ENCODE assay signal across 9 mouse cellular contexts in the genomic region with DNA sequence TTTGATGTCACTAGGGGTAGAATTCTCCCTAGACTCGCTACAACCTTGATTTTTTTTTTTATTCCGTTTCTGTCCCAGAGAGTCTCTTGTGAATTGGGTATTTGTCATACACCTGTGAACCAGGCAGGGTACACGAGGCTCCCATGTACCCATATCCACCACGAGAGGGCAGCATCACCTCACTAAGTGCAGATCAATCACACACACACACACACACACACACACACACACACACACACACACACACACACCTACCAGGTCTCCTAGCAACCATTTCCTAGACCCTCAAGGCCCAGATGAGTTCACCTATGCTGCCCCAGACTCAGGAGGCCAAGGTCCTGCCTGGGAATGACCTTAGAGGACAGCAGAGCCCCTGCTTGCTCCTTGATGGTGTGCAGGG.
DNase-seq lines count a peak whose midpoint lies in the region; ATAC-seq and TF ChIP-seq lines count a peak whose summit lies in the region.
"Had no signal": no experiment of that assay in that cellular context is flagged by ENCODE, and none has a peak within 500 bp of the region (broad histone marks: within the 10 kb centered on the region; RNA-seq: fewer than 3 reads in every experiment).

No protein-coding gene starts in this region.

- no peaks in the 10 kb centered on the region for H3K27me3 ChIP-seq in heart, adult 2 months (ENCODE audit: control insufficient read depth, insufficient read depth, low read length)
- peaks cover 38% of the 10 kb centered on the region for H3K27me3 ChIP-seq in heart, embryonic 10.5 days (ENCODE audit: insufficient read depth, poor library complexity, severe bottlenecking)
- no peaks in the 10 kb centered on the region for H3K27me3 ChIP-seq in embryonic facial prominence, embryonic 14.5 days (replicated peaks; ENCODE audit: control insufficient read depth, insufficient read depth, low read length)

- H3K4me2 ChIP-seq in embryonic facial prominence, embryonic 14.5 days (ENCODE audit: low read depth, low read length) = no peak overlapping the region
- H3K4me2 ChIP-seq: liver, embryonic 13.5 days had no signal

- peaks cover 12% of the 10 kb centered on the region for H3K4me1 ChIP-seq in heart, adult 2 months (ENCODE audit: control insufficient read depth, insufficient read depth, low read length)
- peaks cover 54% of the 10 kb centered on the region for H3K4me1 ChIP-seq in heart, embryonic 10.5 days
- H3K4me1 ChIP-seq in embryonic facial prominence, embryonic 14.5 days (ENCODE audit: control insufficient read depth, insufficient read depth, low read length) = peaks cover 29% of the 10 kb centered on the region

- no peak overlapping the region for H3K9ac ChIP-seq in heart, adult 2 months (ENCODE audit: low read depth, low read length)
- no peak overlapping the region for H3K9ac ChIP-seq in embryonic facial prominence, embryonic 14.5 days (ENCODE audit: low read depth, low read length)
- H3K9ac ChIP-seq: liver, embryonic 13.5 days had no signal

- intact Hi-C loops in heart, adult 2 months (cut with DNase I) = loop anchor here (1.0 to 5.0 kb wide), 2 partner anchors 204 to 647 kb away; no protein-coding TSS in a partner anchor
- intact Hi-C loops in left cerebral cortex, postnatal 4 days (cut with DNase I) = loop anchor here (1.0 to 10.0 kb wide), 3 partner anchors 195 to 650 kb away; partner anchors contain the start of gene Olfm1

- WGBS in heart, adult 2 months = 2% methylated on average over 4 of the region's 4 CpGs
- whole genome bisulfite sequencing in heart, embryonic 10.5 days = 6% methylated on average over 4 of the region's 4 CpGs
- 3% methylated on average over 4 of the region's 4 CpGs for WGBS in embryonic facial prominence, embryonic 14.5 days

- peak; percentile 59 for TF ChIP-seq CTCF in heart, adult 2 months (IDR thresholded peaks at IDR 0.05)

- H3K9me3 ChIP-seq in heart, embryonic 10.5 days = no peaks in the 10 kb centered on the region
- H3K9me3 ChIP-seq in embryonic facial prominence, embryonic 14.5 days (ENCODE audit: control insufficient read depth, low read length) = no peaks in the 10 kb centered on the region
- H3K9me3 ChIP-seq: liver, embryonic 13.5 days had no signal

- H3K4me3 ChIP-seq in heart, adult 2 months = no peak overlapping the region
- no peak overlapping the region for H3K4me3 ChIP-seq in heart, embryonic 10.5 days
- H3K4me3 ChIP-seq in embryonic facial prominence, embryonic 14.5 days (ENCODE audit: low read depth, low read length) = no peak overlapping the region
- H3K4me3 ChIP-seq: liver, embryonic 13.5 days had no signal

- no peak for TF ChIP-seq POLR2A in heart, adult 2 months (IDR thresholded peaks at IDR 0.05; ENCODE audit: insufficient read depth, low read depth, low read length)

- H3K79me2 ChIP-seq in heart, adult 2 months (replicated peaks; ENCODE audit: control insufficient read depth, insufficient read depth, low read length) = no peaks in the 10 kb centered on the region

- ATAC-seq in embryonic facial prominence, embryonic 14.5 days (ENCODE audit: low read depth) = no peak
- no peak for ATAC-seq in megakaryocyte-erythroid progenitor cell, adult 5-6 weeks (replicated peaks; ENCODE audit: low FRiP score, low TSS enrichment, poor library complexity, severe bottlenecking)

- no peaks in the 10 kb centered on the region for H3K36me3 ChIP-seq in heart, adult 2 months (ENCODE audit: control insufficient read depth, insufficient read depth, low read length)
- H3K36me3 ChIP-seq in heart, embryonic 10.5 days = no peaks in the 10 kb centered on the region
- no peaks in the 10 kb centered on the region for H3K36me3 ChIP-seq in embryonic facial prominence, embryonic 14.5 days (ENCODE audit: control insufficient read depth, insufficient read depth, low read length)
- H3K36me3 ChIP-seq: liver, embryonic 13.5 days had no signal

- H3K27ac ChIP-seq in heart, adult 2 months = no peak overlapping the region
- no peak overlapping the region for H3K27ac ChIP-seq in heart, embryonic 10.5 days
- no peak overlapping the region for H3K27ac ChIP-seq in embryonic facial prominence, embryonic 14.5 days (replicated peaks; ENCODE audit: low read depth, low read length)
- H3K27ac ChIP-seq: liver, embryonic 13.5 days had no signal

- peak in 1 of 2 experiments; percentile 65 for DNase-seq in heart, adult 2 months
- DNase-seq in heart, embryonic 10.5 days (ENCODE audit: low spot score) = no peak
- peak; percentile 50 to 55 for DNase-seq in B cell, adult 2 months
- DNase-seq in adrenal gland, postnatal 25 days = peak; percentile 70
- peak; percentile 79 for DNase-seq in embryonic facial prominence, embryonic 14.5 days (ENCODE audit: low spot score)
- DNase-seq in left cerebral cortex, postnatal 4 days = peak; percentile 75
- DNase-seq in natural killer cell, adult 2 months (ENCODE audit: low spot score in 2 of 2) = peak; percentile 23 to 34
- DNase-seq: liver, embryonic 13.5 days had no signal

- TF ChIP-seq EP300 in heart, adult 2 months (IDR thresholded peaks at IDR 0.05; ENCODE audit: insufficient read depth, low read depth, low read length) = no peak
